Mouse (Mus musculus) gastrocnemius, postnatal 4 days (tissue): Measurements from ENCODE around the gene Mmachc. TPM values are rescaled to one million over a fixed set of nuclear protein-coding genes. Genes with fewer than 3 reads are reported as not detected.

Source experiments
- DNase-seq, 2 experiments: peaks; one replicate each; pipeline ENCODE4 v3.0.0; 2021 to 2022; ENCODE audit warnings: low spot score in 2 of 2, mixed read lengths in 2 of 2
- total RNA-seq, 2 experiments: library from RNA; stranded (reverse); gene quantifications; 2 replicates each; pipeline ENCODE4 v1.2.3; 2021

The Mmachc gene
- total RNA-seq, 2 experiments from 2014 or later = 18.2 to 20.5 TPM

DNA sequence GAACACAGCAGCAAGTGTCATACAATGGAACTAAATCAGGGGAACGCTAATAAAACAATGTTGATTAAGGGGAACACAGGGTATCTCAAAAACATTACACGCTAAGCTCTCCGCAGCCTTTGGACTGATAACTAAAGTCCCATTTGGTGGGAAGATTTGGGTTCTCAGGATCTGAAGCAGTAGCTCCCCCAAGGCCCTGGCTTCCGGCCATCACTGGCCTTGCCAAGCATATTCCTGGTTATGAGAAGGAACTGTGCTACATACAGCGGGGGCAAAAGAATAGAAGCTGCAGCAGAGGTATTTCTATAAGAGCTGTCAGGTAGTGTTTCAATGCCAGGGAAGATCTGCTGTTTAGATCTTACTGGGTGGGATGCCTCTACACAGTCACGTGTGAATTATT, 55.0 kb downstream of the Mmachc start:
- no peak for DNase-seq

Other genes with a start within 250 kb of the Mmachc start
- gene Mast2, start 244.2 kb downstream of the Mmachc start, total RNA-seq = 10 to 100 TPM; 72.7 to 80.9 TPM
- gene Ipp, start 200.9 kb downstream of the Mmachc start, total RNA-seq = 10 to 100 TPM; 14.5 to 18.4 TPM
- gene Tmem69, start 152.5 kb downstream of the Mmachc start, total RNA-seq = 10 to 100 TPM; 12.1 to 15.0 TPM
- gene Gpbp1l1, start 150.7 kb downstream of the Mmachc start, total RNA-seq = 10 to 100 TPM; 37.9 to 47.8 TPM
- gene Ccdc17, start 111.8 kb downstream of the Mmachc start, total RNA-seq = 1 to 10 TPM; 4.1 to 4.6 TPM
- gene Nasp, start 80.5 kb downstream of the Mmachc start, total RNA-seq = 10 to 100 TPM; 43.8 to 55.2 TPM
- 100 to 1,000 TPM; 452 to 457 TPM for gene Akr1a1, start 56.7 kb downstream of the Mmachc start, total RNA-seq
- gene Prdx1, start 22.9 kb downstream of the Mmachc start, total RNA-seq = 100 to 1,000 TPM; 246 to 251 TPM
- gene Ccdc163, start 103 bp upstream of the Mmachc start, total RNA-seq = 1 to 10 TPM; 6.6 to 7.5 TPM
- 1 to 10 TPM; 3.8 to 4.0 TPM for gene Tesk2, start 12.5 kb upstream of the Mmachc start, total RNA-seq
- gene Toe1, start 99.2 kb upstream of the Mmachc start, total RNA-seq = 10 to 100 TPM; 15.2 to 15.9 TPM
- gene Mutyh, start 99.3 kb upstream of the Mmachc start, total RNA-seq = 1 to 10 TPM; 3.9 to 5.5 TPM
- gene Hpdl, start 113.3 kb upstream of the Mmachc start, total RNA-seq = 1 to 10 TPM in 1 of 2 experiments, under 1 TPM in 1; 0.57 to 1.1 TPM
- gene Zswim5, start 169.0 kb upstream of the Mmachc start, total RNA-seq = under 1 TPM; 0.34 to 0.41 TPM